Mouse (Mus musculus) Muller cell, postnatal 12 days (primary cell): Measurements from ENCODE around the gene Syne1.
A peak's percentile ranks its signal among the peaks of the same experiment; 100 is the strongest.
"Not testable (repeated sequence)": the region's sequence is repeated elsewhere in the genome, so short reads cannot be mapped to it uniquely, and the experiment has no call there.

Experiments
- DNase-seq: peaks from one replicate; pipeline ENCODE4 v3.0.0-alpha.2; 2015; ENCODE audit errors: inconsistent ontology term

Gene Syne1

GRCm38 (mm10) chr10:5520695-5521094 is 30.6 kb downstream of the Syne1 start:
- DNase-seq, result no peak

GRCm38 (mm10) chr10:5515330-5515729 is 36.0 kb downstream of the Syne1 start:
- peak; percentile 26 for DNase-seq

- DNase-seq, result no peak
These were observed 37.1 kb downstream of the Syne1 start for GRCm38 (mm10) chr10:5514134-5514533.

- no peak for DNase-seq
These were observed 39.0 kb downstream of the Syne1 start for GRCm38 (mm10) chr10:5512285-5512684.

- DNase-seq, result no peak
These were observed 39.9 kb downstream of the Syne1 start for GRCm38 (mm10) chr10:5511403-5511802.

- DNase-seq, result no peak
These were observed 43.8 kb downstream of the Syne1 start for GRCm38 (mm10) chr10:5507478-5507877.

GRCm38 (mm10) chr10:5504761-5505160 is 46.5 kb downstream of the Syne1 start:
- DNase-seq, result no peak

GRCm38 (mm10) chr10:5503909-5504308 is 47.4 kb downstream of the Syne1 start:
- DNase-seq, result no peak

- not testable (repeated sequence) for DNase-seq
These were observed 51.5 kb downstream of the Syne1 start for GRCm38 (mm10) chr10:5499684-5500369.

- peak; percentile 91 for DNase-seq
These were observed 53.4 kb downstream of the Syne1 start for GRCm38 (mm10) chr10:5497859-5498258.

GRCm38 (mm10) chr10:5491050-5491449 is 60.2 kb downstream of the Syne1 start:
- no peak for DNase-seq

- no peak for DNase-seq
These were observed 61.3 kb downstream of the Syne1 start for GRCm38 (mm10) chr10:5490029-5490428.

- no peak for DNase-seq
These were observed 63.2 kb downstream of the Syne1 start for GRCm38 (mm10) chr10:5488097-5488496.

- DNase-seq, result no peak
These were observed 70.4 kb downstream of the Syne1 start for GRCm38 (mm10) chr10:5480552-5481550.

GRCm38 (mm10) chr10:5480097-5480496 is 71.2 kb downstream of the Syne1 start:
- DNase-seq, result peak; percentile 18

GRCm38 (mm10) chr10:5468638-5469037 is 82.6 kb downstream of the Syne1 start:
- DNase-seq, result no peak

GRCm38 (mm10) chr10:5453830-5454229 is 97.5 kb downstream of the Syne1 start:
- DNase-seq, result no peak

- no peak for DNase-seq
These were observed 101.3 kb downstream of the Syne1 start for GRCm38 (mm10) chr10:5449944-5450343.

- DNase-seq, result no peak
These were observed 103.1 kb downstream of the Syne1 start for GRCm38 (mm10) chr10:5447950-5448716.

- no peak for DNase-seq
These were observed 106.0 kb downstream of the Syne1 start for GRCm38 (mm10) chr10:5445313-5445712.

GRCm38 (mm10) chr10:5443020-5443419 is 108.3 kb downstream of the Syne1 start:
- DNase-seq, result no peak

GRCm38 (mm10) chr10:5439802-5440350 is 111.4 kb downstream of the Syne1 start:
- peak; percentile 38 for DNase-seq
